Comparison of ENCODE assay signal across 12 mouse cellular contexts in the genomic region with DNA sequence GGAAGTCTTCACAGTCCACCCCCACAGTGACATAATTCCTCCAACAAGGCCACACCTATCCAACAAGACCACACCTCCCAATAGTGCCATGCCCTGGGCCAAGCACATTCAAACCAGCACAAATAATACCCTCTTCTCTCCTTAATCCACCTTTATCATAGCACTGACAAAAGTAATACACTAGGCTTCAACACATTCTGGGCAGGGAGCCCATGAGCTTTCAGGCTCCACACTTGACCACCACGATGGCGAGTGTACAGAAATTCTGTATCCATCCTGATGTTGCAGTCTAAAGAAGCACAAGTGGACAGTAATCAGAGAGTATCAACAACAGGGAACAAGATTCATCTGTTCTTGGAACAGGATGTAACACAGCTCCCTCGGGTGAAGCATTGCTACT.
"Had no signal": no experiment of that assay in that cellular context is flagged by ENCODE, and none has a peak within 500 bp of the region (broad histone marks: within the 10 kb centered on the region; RNA-seq: fewer than 3 reads in every experiment).

No protein-coding gene starts in this region.

- H3K9ac ChIP-seq: kidney, embryonic 15.5 days; limb, embryonic 15.5 days; liver, embryonic 12.5 days; lung, embryonic 15.5 days; midbrain, embryonic 12.5 days; neural tube, embryonic 13.5 days; stomach, embryonic 15.5 days had no signal

- H3K4me1 ChIP-seq: kidney, embryonic 15.5 days; limb, embryonic 15.5 days; liver, embryonic 12.5 days; lung, embryonic 15.5 days; midbrain, embryonic 12.5 days; neural tube, embryonic 13.5 days; stomach, embryonic 15.5 days had no signal

- H3K4me2 ChIP-seq: kidney, embryonic 15.5 days; limb, embryonic 15.5 days; liver, embryonic 12.5 days; lung, embryonic 15.5 days; midbrain, embryonic 12.5 days; neural tube, embryonic 13.5 days; stomach, embryonic 15.5 days had no signal

- H3K9me3 ChIP-seq: kidney, embryonic 15.5 days; limb, embryonic 15.5 days; liver, embryonic 12.5 days; lung, embryonic 15.5 days; midbrain, embryonic 12.5 days; neural tube, embryonic 13.5 days; stomach, embryonic 15.5 days had no signal

- H3K4me3 ChIP-seq: kidney, embryonic 15.5 days; limb, embryonic 15.5 days; liver, embryonic 12.5 days; lung, embryonic 15.5 days; midbrain, embryonic 12.5 days; neural tube, embryonic 13.5 days; stomach, embryonic 15.5 days had no signal

- H3K27ac ChIP-seq: kidney, embryonic 15.5 days; limb, embryonic 15.5 days; liver, embryonic 12.5 days; lung, embryonic 15.5 days; midbrain, embryonic 12.5 days; neural tube, embryonic 13.5 days; stomach, embryonic 15.5 days had no signal

- H3K36me3 ChIP-seq: kidney, embryonic 15.5 days; limb, embryonic 15.5 days; liver, embryonic 12.5 days; lung, embryonic 15.5 days; midbrain, embryonic 12.5 days; neural tube, embryonic 13.5 days; stomach, embryonic 15.5 days had no signal

- DNase-seq: kidney, postnatal 14 days; layer of hippocampus, postnatal 36 days; retina, postnatal 1 day; thymus, postnatal 4 days had no signal

- H3K27me3 ChIP-seq: kidney, embryonic 15.5 days; limb, embryonic 15.5 days; liver, embryonic 12.5 days; lung, embryonic 15.5 days; midbrain, embryonic 12.5 days; neural tube, embryonic 13.5 days; stomach, embryonic 15.5 days had no signal

- ATAC-seq: liver, embryonic 12.5 days; midbrain, embryonic 16.5 days had no signal
